Mouse (Mus musculus) stomach, adult 2 months (tissue): Measurements from ENCODE around the gene Rimbp3. TPM values are rescaled to one million over a fixed set of nuclear protein-coding genes. Genes with fewer than 3 reads are reported as not detected.

ENCODE experiments used
- polyA plus RNA-seq: library from polyadenylated mRNA; depleted of rRNA; stranded (reverse); fragments of >200 nt; gene quantifications from 2 replicates; pipeline ENCODE4 v1.2.3, GENCODE M21; 2012; rRNA removed

Gene Rimbp3
- polyA plus RNA-seq: 0.03 and 0.05 TPM in 2 replicates

DNA sequence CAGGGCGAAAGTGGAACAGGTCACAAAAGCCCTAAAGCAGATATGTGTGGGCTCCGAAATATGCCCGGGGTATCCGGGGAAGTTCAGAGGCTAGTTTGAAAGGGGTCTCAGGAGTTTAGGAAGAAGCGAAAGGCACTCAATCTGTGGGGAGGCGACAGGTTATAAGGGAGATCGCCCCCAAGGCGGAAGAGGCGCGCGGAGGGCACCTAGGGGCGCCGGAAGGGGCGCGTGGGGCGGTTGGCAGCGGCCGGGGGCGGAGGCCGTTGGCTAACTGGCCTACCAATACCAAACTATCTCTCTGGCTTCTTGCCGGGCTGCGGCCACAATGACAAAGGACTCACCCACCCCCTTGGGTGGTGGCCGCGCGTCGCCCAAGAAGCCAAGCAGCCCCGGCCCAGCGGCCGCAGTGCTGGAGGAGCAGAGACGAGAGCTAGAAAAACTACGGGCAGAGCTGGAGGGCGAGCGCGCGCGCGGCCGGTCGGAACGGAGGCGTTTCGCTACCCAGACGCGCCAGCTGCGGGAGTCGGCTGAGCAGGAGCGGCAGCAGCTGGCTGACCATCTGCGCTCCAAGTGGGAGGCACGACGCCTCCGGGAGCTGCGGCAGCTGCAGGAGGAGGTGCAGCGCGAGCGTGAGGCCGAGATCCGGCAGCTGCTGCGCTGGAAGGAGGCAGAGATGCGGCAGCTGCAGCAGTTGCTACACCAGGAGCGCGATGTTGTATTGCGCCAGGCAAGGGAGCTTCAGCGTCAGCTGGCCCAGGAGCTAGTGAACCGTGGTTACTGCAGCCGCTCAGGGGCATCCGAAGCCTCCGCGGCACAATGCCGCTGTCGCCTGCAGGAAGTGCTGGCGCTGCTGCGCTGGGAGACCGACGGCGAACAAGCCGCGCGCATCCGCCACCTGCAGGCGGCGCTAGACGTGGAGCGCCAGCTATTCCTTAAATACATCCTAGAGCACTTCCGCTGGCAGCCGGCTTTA lies at the start of gene Rimbp3:
Gene Rimbp3 (plus strand): TSS at position 215 of the 973 bp plus-strand sequence.

GRCm38 (mm10) chr16:17202549-17202948 lies 5.9 kb upstream of the Rimbp3 start, which contains the start of gene Ube2l3:
Gene Ube2l3, minus strand, starts transcription at chr16:17202649.

DNA sequence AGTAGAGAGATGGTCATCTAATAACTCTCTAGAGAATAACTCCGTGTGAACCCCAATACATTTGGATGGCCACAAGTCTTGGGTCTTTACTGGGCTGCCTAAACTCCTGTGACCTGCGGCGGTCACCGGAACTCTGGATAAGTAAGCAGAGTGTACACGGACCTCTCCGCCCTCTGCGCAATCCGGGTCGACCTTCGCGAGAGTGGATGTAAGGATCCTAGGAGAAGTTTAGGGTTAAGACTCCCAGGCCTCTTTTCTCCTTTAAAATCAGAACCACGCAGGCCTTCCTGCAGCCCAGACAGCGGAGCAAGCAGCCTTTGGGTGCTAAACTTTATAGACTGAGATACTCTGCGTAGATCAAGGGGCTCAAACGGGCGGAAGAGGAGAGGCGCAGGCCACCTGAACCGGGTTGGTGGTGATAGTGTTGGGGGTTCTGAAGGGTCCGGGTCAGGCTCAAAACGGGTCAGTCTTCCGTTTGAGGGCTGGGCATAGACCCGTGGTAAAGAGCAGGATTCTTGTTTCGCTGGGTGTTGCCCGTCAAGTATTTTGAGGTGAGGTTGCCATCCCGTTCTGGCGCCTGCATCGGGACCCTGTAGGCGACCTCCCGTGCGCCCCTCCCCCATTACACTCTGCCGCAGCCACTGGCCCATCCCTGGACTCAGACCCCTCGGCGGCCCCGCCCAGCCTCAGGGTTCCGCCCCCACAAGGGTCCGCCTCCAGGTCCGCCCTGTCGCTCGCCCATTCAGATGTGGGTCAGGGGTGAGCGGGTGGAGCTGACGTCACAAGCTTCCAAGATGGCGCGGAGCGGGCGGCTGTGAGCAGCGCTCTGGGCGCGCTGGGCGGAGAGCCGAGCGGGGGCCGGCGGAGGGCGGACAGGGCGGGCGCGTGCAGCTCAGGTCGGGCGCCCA lies 24.6 kb downstream of the Rimbp3 start, which contains the start of gene Hic2:
Gene Hic2 (plus strand): TSS at position 779 of the 908 bp plus-strand sequence.

Other genes with a start within 250 kb of the Rimbp3 start
- gene Mapk1, start 225.2 kb upstream of the Rimbp3 start, polyA plus RNA-seq: 18.0 and 25.5 TPM in 2 replicates
- 0.41 and 0.46 TPM in 2 replicates for gene Ypel1, start 138.9 kb upstream of the Rimbp3 start, polyA plus RNA-seq
- gene Ppil2, start 97.3 kb upstream of the Rimbp3 start, polyA plus RNA-seq: 34.7 and 35.1 TPM in 2 replicates
- 2.4 and 2.9 TPM in 2 replicates for gene 2610318N02Rik, start 83.4 kb upstream of the Rimbp3 start, polyA plus RNA-seq
- 39.8 and 64.6 TPM in 2 replicates for gene Sdf2l1, start 76.2 kb upstream of the Rimbp3 start, polyA plus RNA-seq
- gene Ydjc, start 64.0 kb upstream of the Rimbp3 start, polyA plus RNA-seq: 19.8 and 26.3 TPM in 2 replicates
- gene Ccdc116, start 61.4 kb upstream of the Rimbp3 start, polyA plus RNA-seq: 2.2 and 2.6 TPM in 2 replicates
- 40.3 and 48.5 TPM in 2 replicates for gene Ube2l3, start 6.0 kb upstream of the Rimbp3 start, polyA plus RNA-seq
- 1.7 and 2.4 TPM in 2 replicates for gene Hic2, start 25.0 kb downstream of the Rimbp3 start, polyA plus RNA-seq
- 4.8 and 5.8 TPM in 2 replicates for gene Tmem191c, start 67.5 kb downstream of the Rimbp3 start, polyA plus RNA-seq
- gene Serpind1, start 122.8 kb downstream of the Rimbp3 start, polyA plus RNA-seq: 0.10 and 0.37 TPM in 2 replicates
- gene Snap29, start 197.4 kb downstream of the Rimbp3 start, polyA plus RNA-seq: 2.0 and 2.1 TPM in 2 replicates
- gene Pi4ka, start 197.7 kb downstream of the Rimbp3 start, polyA plus RNA-seq: 23.7 and 30.3 TPM in 2 replicates
- gene Crkl, start 243.4 kb downstream of the Rimbp3 start, polyA plus RNA-seq: 12.7 and 18.1 TPM in 2 replicates